Mouse (Mus musculus) hindbrain, embryonic 11.5 days (tissue): ENCODE results near the gene B830017H08Rik. TPM values are rescaled to one million over a fixed set of nuclear protein-coding genes. Genes with fewer than 3 reads are reported as not detected.

Experiments used
- ATAC-seq: fragments of 200-750 bp; cut with Nextera tagmentation; 2 replicates; pipeline ENCODE4 v1.8.0; 2017; ENCODE audit warnings: mild to moderate bottlenecking, moderate TSS enrichment, moderate library complexity; ENCODE audit not compliant: low FRiP score
- DNase-seq: peaks from one replicate; pipeline ENCODE4 v3.0.0-alpha.2; 2015; ENCODE audit warnings: low spot score
- H3K27ac ChIP-seq: fragments of 300-500 bp; sonication (generic); 2 replicates; pipeline ENCODE4 v1.5.1; 2014; ENCODE audit warnings: mild to moderate bottlenecking, low read depth, low read length
- H3K27me3 ChIP-seq: fragments of 300-500 bp; sonication (generic); 2 replicates; pipeline ENCODE4 v1.6.1; 2014; ENCODE audit warnings: mild to moderate bottlenecking, low read length, moderate library complexity, mixed read lengths; ENCODE audit not compliant: control insufficient read depth, insufficient read depth
- H3K36me3 ChIP-seq: fragments of 300-500 bp; sonication (generic); 2 replicates; pipeline ENCODE4 v1.6.1; 2014; ENCODE audit warnings: mild to moderate bottlenecking, low read length, moderate library complexity, mixed read lengths; ENCODE audit not compliant: control insufficient read depth, insufficient read depth
- H3K4me1 ChIP-seq: fragments of 300-500 bp; sonication (generic); replicated peaks from 2 replicates; pipeline ENCODE4 v1.6.1; 2014; ENCODE audit warnings: low read length, mixed read lengths; ENCODE audit not compliant: control insufficient read depth, insufficient read depth
- H3K4me2 ChIP-seq: fragments of 300-500 bp; sonication (generic); replicated peaks from 2 replicates; pipeline ENCODE4 v1.6.1; 2014; ENCODE audit warnings: mild to moderate bottlenecking, low read depth, low read length
- H3K4me3 ChIP-seq: fragments of 300-500 bp; sonication (generic); 2 replicates; pipeline ENCODE4 v1.5.1; 2014; ENCODE audit warnings: low read depth, low read length
- H3K9ac ChIP-seq: fragments of 300-500 bp; sonication (generic); 2 replicates; pipeline ENCODE4 v1.6.1; 2014; ENCODE audit warnings: low read depth, low read length
- H3K9me3 ChIP-seq: fragments of 300-500 bp; sonication (generic); 2 replicates; pipeline ENCODE4 v1.6.1; 2016; ENCODE audit warnings: low read length; ENCODE audit not compliant: control insufficient read depth
- WGBS: fragments of 180-500 bp; shearing (Covaris S2); extraction: QIAGEN DNeasy Blood & Tissue Kit; methylation state at CpG from one replicate; pipeline ENCODE4 v1.1.7; 2014; 5-methylcytosine and 5-hydroxymethylcytosine counted together
- polyA plus RNA-seq: library from polyadenylated mRNA; unstranded; fragments of >200 nt; fragmentation: Nextera tagmentation; extraction: Ambion mirVana; gene quantifications from 2 replicates; pipeline ENCODE4 v1.2.1, GENCODE M21; 2014

The B830017H08Rik gene
- polyA plus RNA-seq, 1 experiment from 2014 or later: 0.20 TPM

- no peak overlapping the region for H3K9ac ChIP-seq
- no peaks in the 10 kb centered on the region for H3K4me1 ChIP-seq
- no peaks in the 10 kb centered on the region for H3K27me3 ChIP-seq
- H3K36me3 ChIP-seq: peaks cover 6% of the 10 kb centered on the region
- ATAC-seq (no peak), DNase-seq (no peak)
- H3K9me3 ChIP-seq: no peaks in the 10 kb centered on the region
- H3K27ac ChIP-seq: no peak overlapping the region
- no peak overlapping the region for H3K4me3 ChIP-seq
- no peak overlapping the region for H3K4me2 ChIP-seq
- 93% methylated on average over 1 of the region's 1 CpGs for WGBS
Measured at GRCm38 (mm10) chr16:17876096-17876495, 43.2 kb downstream of the B830017H08Rik start.

DNA sequence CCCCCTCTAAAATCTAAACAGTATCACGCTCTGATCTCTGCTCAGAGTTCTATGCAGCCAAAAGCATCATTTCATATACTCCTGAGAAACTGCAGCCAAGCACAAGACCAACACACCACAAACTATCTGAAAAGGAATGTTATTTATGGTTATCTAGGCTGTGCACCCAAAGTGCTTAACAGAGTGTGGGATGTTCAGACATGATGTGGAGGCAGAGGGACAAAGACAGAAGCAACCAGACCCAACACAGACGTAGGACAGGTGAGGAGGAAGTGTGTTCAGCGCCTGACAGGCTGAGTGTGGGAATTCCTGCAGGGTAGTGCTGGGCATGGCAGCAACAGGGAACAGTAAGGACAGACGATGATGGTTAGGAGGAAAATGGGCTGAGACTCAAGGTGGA lies 46.6 kb downstream of the B830017H08Rik start:
- H3K36me3 ChIP-seq: 0 out of 2 replicates have a peak, but pooled peaks cover 4% of the 10 kb centered on the region
- H3K4me1 ChIP-seq: no peaks in the 10 kb centered on the region
- no peak for ATAC-seq
- H3K4me3 ChIP-seq: no peak overlapping the region
- no peaks in the 10 kb centered on the region for H3K9me3 ChIP-seq
- H3K27me3 ChIP-seq: no peaks in the 10 kb centered on the region
- WGBS: 94% methylated on average over 4 of the region's 4 CpGs
- H3K9ac ChIP-seq: no peak overlapping the region
- DNase-seq: no peak
- H3K4me2 ChIP-seq: no peak overlapping the region
- H3K27ac ChIP-seq: no peak overlapping the region

DNA sequence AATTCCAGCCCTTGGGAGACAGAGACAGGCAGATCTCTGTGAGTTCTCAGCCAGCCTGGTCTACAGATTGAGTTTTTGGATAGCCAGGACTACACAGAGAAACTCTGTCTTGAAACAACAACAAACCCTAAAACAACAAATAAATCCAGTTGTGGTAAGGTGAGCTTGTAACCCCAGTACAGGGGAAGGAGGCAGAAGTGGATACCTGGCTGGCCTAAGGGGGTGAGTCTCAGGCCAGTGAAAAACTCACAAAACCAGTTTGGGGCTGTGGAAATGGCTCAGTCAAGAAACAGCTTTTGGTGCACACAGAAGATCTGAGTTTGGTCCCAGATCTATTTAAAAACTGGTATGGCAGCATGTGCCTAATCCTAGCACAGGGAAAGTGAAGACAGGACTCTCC lies 49.3 kb downstream of the B830017H08Rik start:
- H3K4me2 ChIP-seq: no peak overlapping the region
- no peaks in the 10 kb centered on the region for H3K4me1 ChIP-seq
- ATAC-seq (no peak), DNase-seq (no peak)
- H3K27me3 ChIP-seq: no peaks in the 10 kb centered on the region
- no peaks in the 10 kb centered on the region for H3K9me3 ChIP-seq
- no peak overlapping the region for H3K9ac ChIP-seq
- no peak overlapping the region for H3K27ac ChIP-seq
- H3K4me3 ChIP-seq: no peak overlapping the region
- 0 out of 2 replicates have a peak, but pooled peaks cover 2% of the 10 kb centered on the region for H3K36me3 ChIP-seq

GRCm38 (mm10) chr16:17884116-17884515 lies 51.2 kb downstream of the B830017H08Rik start:
- no peaks in the 10 kb centered on the region for H3K36me3 ChIP-seq
- no peak overlapping the region for H3K4me3 ChIP-seq
- H3K9ac ChIP-seq: no peak overlapping the region
- no peak for DNase-seq
- H3K4me2 ChIP-seq: no peak overlapping the region
- no peak overlapping the region for H3K27ac ChIP-seq
- H3K4me1 ChIP-seq: no peaks in the 10 kb centered on the region
- no peaks in the 10 kb centered on the region for H3K9me3 ChIP-seq
- WGBS: 86% methylated on average over 6 of the region's 6 CpGs
- ATAC-seq: no peak
- no peaks in the 10 kb centered on the region for H3K27me3 ChIP-seq

Other genes starting within 250 kb of the B830017H08Rik start
- gene Slc7a4, start 249.9 kb upstream of the B830017H08Rik start, polyA plus RNA-seq: 1.9 and 2.1 TPM in 2 replicates
- 39.1 and 40.9 TPM in 2 replicates for gene Smpd4, start 213.8 kb upstream of the B830017H08Rik start, polyA plus RNA-seq
- 4.4 and 5.9 TPM in 2 replicates for gene Ccdc74a, start 186.7 kb upstream of the B830017H08Rik start, polyA plus RNA-seq
- 34.2 and 42.8 TPM in 2 replicates for gene Med15, start 100.2 kb upstream of the B830017H08Rik start, polyA plus RNA-seq
- gene Klhl22, start 73.5 kb upstream of the B830017H08Rik start, polyA plus RNA-seq: 44.8 and 45.0 TPM in 2 replicates
- 6.4 and 7.2 TPM in 2 replicates for gene Scarf2, start 35.8 kb upstream of the B830017H08Rik start, polyA plus RNA-seq
- gene Car15, start 5.2 kb downstream of the B830017H08Rik start, polyA plus RNA-seq: 1.8 and 2.9 TPM in 2 replicates
- 0.15 and 0.29 TPM in 2 replicates for gene Gm20518, start 58.5 kb downstream of the B830017H08Rik start, polyA plus RNA-seq
- 0.04 and 0.11 TPM in 2 replicates for gene Tssk1, start 61.1 kb downstream of the B830017H08Rik start, polyA plus RNA-seq
- 72.9 and 75.7 TPM in 2 replicates for gene Dgcr2, start 65.4 kb downstream of the B830017H08Rik start, polyA plus RNA-seq
- gene Tssk2, start 65.5 kb downstream of the B830017H08Rik start, polyA plus RNA-seq: not detected in 2 replicates
- gene Ess2, start 78.2 kb downstream of the B830017H08Rik start, polyA plus RNA-seq: 38.3 and 40.5 TPM in 2 replicates
- gene Gsc2, start 81.9 kb downstream of the B830017H08Rik start, polyA plus RNA-seq: 0.17 TPM in 1 of 2 replicates, not detected in the other
- gene Slc25a1, start 95.1 kb downstream of the B830017H08Rik start, polyA plus RNA-seq: 114 and 118 TPM in 2 replicates
- not detected in 2 replicates for gene Vpreb2, start 147.3 kb downstream of the B830017H08Rik start, polyA plus RNA-seq
- gene Dgcr6, start 219.7 kb downstream of the B830017H08Rik start, polyA plus RNA-seq: 128 and 130 TPM in 2 replicates